Mouse (Mus musculus) megakaryocyte progenitor cell, adult 5-6 weeks (primary cell): ENCODE results near the gene Pdxp. TPM values are rescaled to one million over a fixed set of nuclear protein-coding genes. Genes with fewer than 3 reads are reported as not detected.

Experiments used
- ATAC-seq: replicated peaks from 2 replicates; pipeline ENCODE4 v1.8.0; 2016; ENCODE audit warnings: mild to moderate bottlenecking, moderate TSS enrichment, inconsistent platforms; ENCODE audit not compliant: poor library complexity
- total RNA-seq, 2 experiments: library from RNA; stranded (forward) in 1 of 2; stranded (reverse) in 1 of 2; fragments of 157-497, 149-512 nt in 1 of 2; fragments of 200-1000 nt in 1 of 2; gene quantifications; 2 replicates each; pipeline versions ENCODE4 v1.2.3 to v1.2.4; 2015 to 2017

Pdxp gene
- total RNA-seq (2015) (9.5 and 12.8 TPM in 2 replicates), total RNA-seq (2017) (5.0 and 8.8 TPM in 2 replicates)

DNA sequence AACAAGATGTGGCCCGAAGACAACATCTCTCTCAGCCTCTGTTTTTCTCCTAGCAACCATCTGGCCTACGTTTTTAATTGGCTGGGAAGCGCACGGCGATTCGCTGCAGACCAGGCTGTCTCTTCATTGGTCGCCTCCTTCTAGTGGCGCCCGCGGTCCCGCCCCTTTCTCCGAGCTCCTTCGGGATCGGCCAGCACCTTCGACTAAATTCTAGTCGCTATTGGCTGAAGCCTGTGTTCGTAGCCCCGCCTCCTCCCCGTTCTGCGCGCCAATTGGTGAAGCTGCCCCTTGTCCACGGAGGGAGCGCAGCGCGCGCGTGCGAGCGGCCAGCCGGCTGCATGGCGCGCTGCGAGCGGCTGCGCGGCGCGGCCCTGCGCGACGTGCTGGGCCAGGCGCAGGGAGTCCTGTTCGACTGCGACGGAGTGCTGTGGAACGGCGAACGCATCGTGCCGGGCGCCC, at the start of gene Pdxp:
Gene Pdxp (plus strand): TSS at position 288 of the 459 bp plus-strand sequence.
- ATAC-seq: peak; percentile 90

DNA sequence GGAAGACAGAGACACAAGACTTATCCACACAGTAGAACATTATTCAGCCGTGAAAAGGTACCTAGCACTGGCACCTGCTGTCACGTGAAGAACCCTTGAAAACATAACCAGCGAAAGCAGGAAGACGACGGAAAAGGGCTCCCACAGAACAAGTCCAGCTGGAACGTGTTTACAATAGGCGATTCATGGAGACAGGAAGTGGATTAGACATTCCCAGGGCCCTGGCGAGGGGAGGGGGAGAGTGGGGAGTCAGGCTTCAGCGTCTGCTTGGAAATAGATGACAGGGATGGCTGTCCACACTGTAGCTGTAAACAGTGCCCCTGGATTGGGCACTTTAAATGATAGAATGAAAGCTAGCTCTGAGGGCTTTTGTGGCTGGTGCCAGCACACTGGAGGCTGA, 45.3 kb upstream of the Pdxp start:
- no peak for ATAC-seq

DNA sequence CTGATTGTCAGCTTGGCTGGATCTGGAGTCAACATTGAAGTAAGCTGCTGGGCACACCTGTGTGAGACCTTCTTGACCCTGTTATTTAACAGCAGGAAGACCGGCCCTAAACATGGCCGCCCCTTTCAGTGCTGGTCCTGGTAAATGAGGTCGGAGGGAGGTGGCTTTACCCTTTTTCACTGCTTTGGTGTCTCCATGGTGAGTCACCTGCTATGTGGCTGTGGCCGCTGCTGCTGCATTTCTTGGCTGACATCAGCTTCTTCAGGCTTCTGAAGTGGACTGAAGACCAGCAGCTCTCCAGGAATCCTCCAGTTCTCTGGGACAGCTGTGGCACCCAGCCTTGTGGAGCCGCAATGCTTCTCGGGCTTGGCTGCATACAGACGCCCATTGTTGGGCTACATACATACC, 44.9 kb upstream of the Pdxp start:
- ATAC-seq: no peak

DNA sequence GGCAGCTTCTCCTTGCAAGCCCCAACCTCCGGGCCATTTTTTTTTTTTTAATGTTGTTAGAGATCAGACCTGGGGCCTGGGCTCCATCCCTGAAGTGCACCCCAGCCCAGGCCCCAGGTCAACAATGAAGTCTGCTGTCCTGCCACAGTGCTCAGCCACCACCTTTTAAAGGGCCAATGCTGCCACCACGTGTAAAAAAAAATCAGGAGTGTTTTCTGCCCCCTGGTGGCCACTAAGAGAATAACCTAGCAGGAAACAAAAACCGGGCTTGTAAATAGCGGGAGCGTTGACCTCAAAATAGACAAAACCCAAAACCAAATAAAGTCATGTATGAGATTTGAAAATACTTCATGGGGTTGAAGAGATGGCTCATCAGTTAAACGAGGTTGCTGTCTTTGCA, 43.9 kb upstream of the Pdxp start:
- peak; percentile 77 for ATAC-seq

DNA sequence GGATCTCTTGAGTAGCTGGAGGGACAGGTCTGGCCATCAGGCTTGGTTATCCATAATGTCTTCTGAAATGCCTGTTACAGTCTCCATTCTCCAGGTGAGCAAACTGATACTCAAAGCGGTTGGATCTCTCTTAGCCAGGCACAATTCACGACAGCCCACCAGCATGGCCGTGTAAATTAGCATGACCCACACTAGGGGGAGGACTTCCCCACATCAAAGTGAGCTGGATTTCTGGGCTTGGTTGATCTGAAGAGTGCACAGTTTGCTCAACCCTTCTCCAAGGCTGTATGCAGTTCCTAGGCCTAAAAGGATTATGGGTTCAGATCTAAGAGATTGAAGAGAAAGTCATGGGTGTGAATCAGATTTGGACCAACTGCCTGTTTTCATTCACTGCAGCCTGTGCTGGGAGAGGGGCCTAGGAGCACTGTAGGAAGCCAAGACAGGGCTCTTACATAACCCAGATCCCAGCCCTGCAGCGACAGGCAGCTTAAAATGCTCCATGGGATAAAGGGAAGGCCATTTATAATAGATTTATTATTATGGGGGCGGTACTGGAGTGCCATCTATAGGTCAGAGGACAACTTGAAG, 41.6 kb upstream of the Pdxp start:
- ATAC-seq: no peak

DNA sequence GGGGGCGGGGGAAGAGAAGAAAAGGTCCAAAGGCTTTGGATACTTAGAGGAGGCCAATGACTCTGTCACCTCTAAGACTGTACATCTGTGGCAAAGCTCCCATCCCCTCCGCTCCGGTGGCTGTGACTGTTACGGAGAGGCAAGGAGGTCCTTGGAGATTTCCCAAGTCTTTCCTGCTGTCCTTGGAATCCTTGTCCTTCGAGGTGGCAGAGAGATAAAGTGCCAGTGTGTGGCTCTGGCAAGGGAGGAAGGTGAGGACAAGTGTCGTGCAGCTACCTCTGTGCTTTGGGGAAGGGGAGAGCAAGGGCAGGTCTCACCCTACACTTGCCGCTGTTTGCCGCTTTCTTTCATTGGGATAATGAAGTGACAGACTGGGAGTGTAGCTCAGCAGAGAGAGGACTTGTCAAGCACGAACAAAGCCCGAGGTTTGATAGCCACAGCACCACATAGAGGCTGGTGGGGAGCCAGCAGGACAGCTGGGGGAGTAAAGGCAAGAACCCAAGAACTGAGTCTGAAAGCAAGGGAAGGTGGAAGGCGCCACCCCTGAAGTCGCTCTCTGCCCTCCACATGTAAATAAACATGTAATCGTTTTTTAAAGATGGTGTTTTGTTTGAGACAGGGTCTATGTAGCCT, 39.8 kb upstream of the Pdxp start:
- no peak for ATAC-seq

DNA sequence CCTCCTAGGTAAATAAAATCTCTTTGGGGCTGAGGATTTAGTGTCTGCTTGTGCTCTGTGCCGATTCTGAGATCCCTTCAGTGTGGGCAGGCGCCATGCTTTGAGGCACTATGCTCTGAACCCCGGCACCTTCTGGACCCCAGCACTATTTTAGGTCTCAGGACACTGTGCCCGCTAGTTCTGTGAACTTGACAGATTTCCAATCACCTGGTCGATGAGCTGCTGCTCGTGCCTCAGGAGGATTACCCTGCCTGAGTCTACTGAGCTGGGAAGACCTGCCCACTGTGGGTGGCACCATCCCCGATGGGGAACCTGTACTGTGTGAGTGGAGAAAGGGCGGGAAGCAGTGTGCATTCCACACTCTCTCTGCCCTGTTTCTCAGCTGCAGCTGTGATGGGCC, 38.7 kb upstream of the Pdxp start:
- ATAC-seq: no peak

DNA sequence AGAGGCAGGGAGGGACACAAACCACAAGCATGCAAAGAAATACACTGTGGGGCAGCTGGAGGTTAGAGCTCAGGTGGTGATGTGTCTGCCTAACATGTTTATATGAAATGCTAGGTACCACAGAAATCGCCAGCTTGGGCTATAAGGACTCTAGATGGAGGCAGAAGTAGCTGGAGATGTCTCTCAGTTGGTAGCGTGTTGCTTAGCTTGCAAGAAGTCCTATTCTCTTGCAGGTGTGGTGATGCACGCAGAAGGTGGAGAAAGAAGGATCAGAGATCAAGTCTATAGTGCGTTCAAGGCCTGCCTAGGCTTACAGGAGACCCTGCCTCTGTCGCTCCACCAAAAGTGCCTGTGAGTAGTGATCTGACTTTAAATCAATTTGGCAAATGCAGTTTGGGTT, 38.2 kb upstream of the Pdxp start:
- no peak for ATAC-seq

DNA sequence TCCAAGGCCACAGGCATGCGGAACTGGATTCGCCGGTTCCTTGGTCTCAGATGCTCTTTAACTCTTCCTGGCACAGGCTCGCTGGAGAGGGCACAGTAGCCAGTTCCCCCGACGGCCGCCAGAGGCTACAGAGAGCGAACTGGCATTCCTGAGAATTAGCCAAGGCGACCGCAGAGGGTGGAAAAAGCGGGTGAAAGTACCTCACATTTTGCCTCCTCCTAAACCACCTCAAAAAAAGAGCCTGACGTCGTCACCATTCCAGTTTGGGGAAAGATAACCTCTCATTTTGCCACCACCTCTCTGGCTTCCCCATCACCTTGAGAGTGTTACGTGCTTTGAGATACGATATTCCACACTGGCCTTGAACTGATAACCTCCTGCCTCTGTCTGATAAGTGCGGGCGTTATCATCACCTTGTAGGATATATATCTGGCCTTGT, 37.4 kb upstream of the Pdxp start:
- ATAC-seq: peak; percentile 56

DNA sequence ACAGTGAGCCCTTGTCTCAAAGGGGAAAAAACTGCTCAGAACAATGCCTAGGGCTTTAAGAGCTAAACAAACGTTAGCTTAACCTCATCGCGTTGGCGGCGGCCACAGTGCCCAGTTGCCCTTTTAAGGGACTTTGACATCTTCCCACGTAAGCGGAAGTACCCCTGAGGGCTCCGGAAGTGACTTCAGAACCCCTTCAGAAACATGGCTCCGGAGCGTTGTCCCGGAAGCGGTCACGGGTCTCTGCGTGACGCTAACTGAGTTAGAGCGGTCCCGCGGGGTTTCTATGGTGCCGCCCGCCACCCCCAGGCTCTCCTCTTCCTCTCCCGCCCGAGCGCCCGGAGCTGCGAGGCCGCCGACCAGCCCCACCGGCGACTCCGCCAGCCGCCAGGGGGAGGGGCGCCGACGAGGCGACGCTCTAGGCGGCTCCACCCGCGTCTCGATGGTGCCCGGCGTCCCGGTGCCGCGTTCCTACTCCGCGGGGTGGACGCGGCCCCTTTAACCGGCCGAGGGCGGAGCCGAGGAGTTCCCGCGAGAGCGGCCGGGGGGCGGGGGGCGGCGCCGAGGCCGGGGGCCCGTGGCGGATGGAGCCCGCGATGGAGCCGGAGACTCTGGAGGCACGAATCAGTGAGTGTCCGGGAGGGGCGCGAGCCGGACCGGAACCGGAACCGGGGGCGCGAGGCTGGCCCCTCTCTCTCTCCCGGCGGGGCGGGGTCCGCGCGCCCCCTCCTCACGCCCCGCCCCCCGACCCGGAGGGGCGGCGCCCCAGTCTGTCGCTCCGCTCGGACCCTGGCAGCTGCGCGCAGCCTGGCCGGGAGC, 36.5 kb upstream of the Pdxp start, which contains the start of gene Gga1:
Gene Gga1 (plus strand): TSS at position 200 of the 819 bp plus-strand sequence.
- peak; percentile 62 for ATAC-seq

DNA sequence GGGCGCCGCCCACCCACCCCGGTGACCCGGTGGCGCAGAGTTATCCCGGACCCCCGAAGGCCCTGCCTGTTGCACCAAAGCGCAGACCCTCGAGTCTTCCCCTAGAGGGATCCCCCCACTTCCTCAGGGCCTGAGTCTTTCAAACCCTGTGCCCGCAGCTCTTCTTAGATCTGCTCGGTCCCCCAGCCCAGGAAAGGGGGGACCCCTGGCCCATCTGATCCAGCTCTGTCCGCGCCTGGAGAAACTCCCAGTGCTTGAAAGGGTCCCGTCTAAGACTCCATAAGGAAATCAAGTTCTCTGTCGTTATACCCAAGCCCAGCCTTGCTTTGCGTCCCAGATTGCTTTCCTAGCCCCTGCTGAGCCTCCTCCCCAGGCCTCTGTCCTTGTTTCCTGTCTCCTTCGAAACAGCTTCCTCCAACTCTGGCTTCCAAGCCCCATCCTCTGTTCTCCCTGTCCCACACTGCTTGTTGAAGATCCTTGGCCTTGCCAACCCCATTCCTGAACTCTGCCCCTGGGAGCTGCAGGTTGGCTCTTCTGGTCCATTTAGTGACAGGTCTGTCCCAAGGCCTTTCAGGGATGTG, 35.8 kb upstream of the Pdxp start:
- no peak for ATAC-seq

DNA sequence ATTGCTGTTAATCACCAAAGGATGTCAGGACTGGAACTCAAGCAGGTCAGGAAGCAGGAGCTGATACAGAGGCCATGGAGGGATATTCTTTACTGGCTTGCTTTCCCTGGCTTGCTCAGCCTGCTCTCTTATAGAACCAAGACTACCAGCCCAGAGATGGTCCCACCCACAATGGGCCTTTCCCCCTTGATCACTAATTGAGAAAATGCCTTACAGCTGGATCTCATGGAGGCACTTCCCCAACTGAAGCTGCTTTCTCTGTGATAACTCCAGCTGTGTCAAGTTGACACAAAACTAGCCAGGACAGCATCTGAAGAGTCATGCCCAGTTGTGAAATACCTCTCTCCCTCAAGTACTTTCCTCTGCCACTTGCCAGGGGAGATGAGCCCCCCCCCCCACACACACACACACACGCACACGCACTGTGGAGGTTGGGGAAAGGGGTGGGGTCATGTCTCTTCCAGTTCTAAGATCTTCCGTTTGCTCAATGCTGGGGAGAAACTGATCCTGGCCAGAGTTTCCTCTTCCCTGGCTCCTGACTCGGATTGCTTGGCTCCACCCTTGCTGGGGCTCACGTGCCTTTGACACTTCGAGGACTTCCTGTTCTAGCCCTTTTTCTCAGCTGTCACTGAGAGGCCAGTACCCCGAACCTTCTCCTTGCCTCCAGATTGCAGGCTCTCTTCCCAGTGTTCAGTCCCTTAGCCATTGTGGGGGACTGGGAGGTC, 34.8 kb upstream of the Pdxp start:
- ATAC-seq: peak; percentile 53

DNA sequence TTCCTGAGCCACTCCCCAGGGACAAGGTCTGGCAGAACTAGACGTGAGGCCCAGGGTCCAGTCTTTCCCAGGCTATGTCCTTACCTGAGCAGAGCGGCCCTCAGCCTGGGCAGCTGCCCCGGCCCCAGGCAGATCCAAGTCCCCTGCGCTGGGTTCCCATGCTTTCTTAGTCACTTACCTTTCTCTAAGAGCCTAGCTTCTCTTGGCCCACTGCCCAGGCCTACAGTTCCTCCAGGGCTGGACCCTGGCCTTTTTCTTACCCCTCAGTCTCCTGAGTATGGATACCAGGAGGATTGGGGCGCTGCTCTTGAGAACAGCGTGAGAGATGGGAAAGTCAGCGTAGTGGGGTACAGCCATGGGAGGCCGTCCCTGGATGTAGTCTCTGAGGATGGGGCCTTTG, 33.3 kb upstream of the Pdxp start:
- ATAC-seq: no peak

DNA sequence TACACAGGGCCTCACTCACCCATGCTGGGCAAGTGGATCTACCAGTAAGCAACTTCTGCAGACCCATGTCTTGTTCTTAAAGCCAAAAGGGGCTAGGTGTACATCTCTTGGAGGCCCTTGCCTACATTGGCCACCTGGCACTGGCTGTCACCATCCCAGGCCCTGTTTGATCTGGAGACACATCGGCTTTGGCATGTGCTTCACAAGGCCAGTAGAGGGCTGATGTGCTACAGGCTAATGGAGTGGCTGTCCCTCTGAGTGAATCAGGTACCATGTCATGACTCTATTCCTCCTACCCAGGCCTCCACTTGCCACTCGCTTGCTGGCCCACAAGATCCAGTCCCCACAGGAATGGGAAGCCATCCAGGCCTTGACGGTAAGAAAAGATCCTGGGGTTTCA, 31.9 kb upstream of the Pdxp start:
- no peak for ATAC-seq

DNA sequence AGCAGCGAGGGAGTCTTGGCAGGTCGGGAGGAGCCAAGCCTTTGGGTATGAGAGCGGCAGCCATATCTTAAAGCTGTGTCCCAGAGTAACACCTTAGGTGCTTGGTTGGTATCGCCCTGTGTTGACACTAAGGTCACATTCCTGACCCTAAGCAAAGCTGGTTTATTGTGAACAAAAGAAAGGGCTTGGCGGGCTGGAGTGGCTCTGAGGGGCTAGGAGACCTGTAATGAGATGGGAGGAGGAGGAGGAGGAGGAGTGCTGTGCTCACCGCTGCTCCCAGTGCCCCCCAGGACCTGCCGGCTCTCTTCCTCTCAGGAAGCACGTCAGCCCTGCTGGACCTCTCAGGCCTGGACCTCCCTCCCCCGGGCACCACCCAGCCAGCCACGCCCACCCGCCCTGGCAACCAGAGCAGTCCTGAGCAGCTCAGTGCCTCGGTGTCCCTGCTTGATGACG, 24.3 kb upstream of the Pdxp start:
- ATAC-seq: no peak

DNA sequence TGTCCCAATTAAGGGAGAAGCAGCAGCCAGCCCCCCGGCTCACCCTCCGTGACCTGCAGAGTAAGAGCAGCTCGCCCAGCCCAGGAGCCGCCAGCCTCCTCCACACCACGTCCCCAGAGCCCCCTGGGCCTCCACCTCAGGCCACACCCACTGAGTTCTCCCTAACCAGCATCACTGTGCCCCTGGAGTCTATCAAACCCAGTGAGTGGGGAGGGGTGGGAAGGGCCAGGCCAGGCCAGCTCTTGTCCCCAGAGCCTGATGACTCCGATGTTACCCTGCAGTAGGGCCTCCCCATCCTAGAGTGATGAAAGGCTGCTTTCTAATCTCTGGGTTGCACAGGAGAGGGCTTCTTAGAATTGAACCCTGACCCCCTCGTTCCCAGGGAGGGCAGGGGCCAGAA, 21.3 kb upstream of the Pdxp start:
- no peak for ATAC-seq

DNA sequence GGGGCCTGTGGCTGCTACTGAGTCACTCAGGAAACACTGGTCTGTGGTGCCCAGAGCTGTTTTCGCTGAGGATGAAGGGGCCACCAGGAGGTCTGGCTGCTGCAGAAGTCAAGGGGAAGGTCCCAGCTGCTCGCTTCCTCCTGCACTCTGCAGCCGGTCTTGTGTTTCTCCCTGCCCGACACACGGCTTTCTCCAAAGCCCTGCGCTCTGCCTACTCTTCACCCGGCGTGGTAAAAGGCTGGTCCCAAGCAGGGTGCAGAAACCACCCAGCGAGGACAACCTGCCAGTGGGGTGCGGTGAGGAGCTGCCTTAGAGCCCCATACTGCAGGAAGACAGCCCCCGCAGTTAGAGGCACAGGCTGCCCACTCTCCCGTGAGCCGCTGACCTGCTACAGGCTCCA, 19.0 kb upstream of the Pdxp start:
- peak; percentile 26; the same call in 1 of the 2 replicates for ATAC-seq

DNA sequence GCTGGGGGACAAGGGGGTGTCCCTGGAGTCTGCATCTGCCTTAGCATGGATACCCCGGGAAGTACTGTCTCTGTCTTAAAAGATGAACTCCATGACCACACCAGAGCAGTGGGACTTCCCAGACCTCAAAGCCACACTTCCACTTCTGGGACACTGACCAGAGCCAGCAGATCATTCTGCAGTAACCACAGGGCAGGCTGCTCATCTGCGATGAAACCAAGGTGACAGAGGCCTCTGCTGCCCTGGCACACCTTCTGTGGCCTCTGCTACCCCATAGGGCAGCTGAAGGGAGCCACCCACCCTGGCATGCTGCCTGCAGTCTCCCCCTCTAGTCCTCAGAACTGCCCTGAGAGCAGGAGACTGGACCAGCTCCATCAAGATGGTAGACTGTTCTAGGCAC, 18.0 kb upstream of the Pdxp start:
- no peak for ATAC-seq

DNA sequence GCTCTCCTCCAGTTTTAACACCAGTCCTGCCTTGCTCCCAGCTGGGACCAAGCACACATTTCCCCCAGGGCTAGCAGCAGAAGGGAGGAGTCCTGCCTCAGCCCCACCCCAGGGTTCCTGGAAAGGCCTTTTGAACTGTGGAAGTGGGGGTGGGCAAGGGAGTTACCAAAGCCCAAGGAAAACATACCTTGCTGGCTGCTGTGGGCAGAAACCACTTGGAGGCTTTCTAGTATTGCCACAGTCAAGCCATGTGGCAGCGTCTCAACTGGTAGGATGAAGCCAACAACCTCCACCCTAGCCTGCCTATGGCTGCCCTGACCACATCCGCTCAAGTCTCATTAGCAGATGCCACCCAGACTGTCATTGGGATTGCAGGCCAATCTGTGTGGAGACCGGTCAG, 17.6 kb upstream of the Pdxp start:
- peak; percentile 29 for ATAC-seq

DNA sequence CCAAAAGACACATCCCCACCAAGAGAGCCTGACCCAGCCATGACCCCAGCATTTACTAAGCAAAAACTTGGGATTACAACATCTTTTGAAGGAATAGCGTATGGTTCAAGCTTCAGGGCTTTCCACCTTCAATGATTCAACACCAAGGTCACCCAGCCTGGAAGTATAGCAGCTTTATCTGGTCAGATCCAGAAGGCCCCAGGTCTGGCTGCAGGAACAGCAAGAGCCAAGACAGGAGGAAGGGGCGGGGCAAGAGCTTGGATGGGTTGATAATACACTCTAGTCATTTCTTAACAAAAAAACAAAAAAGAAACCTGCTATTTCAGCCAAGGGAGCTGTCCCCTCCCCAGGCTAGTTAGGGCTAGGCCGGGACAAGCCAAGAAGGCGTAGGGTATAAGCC, 16.2 kb upstream of the Pdxp start:
- ATAC-seq: peak; percentile 18

DNA sequence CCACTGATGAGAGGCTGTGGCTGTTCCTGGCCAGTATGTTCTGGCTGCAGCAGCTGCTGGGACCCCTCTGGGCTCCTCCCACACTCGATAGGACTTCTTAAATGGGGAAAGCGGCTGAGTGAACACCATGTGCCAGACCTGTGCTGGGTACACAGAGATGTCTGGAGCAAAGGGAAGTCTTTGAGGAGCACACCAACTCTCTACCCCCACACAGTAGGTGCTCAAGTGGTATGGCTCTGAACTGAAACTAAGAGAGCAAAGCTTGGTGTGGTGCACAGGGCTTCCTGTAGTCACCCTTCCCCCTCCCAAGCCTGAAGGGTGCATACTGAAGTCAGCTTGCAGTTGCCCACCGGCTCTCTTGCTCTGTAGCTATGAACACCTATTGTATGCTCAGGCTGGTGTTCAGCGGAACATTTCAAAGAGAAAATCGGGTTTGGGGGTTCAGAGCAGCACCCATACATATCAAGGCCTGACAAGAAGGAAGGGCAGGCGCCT, 15.2 kb upstream of the Pdxp start:
- ATAC-seq: no peak
